Mouse (Mus musculus) cerebellum, adult 2 months (tissue): ENCODE data around the gene Slc6a15.
A peak's percentile ranks its signal among the peaks of the same experiment; 100 is the strongest.

ENCODE experiments used
- CTCF ChIP-seq: fragments of 200-500 bp; IDR thresholded peaks from 2 replicates; pipeline ENCODE4 v1.5.1; 2011; ENCODE audit warnings: low read depth, mild to moderate bottlenecking, control low read depth, low read length, moderate library complexity, borderline replicate concordance; ENCODE audit not compliant: insufficient read depth
- POLR2A ChIP-seq: fragments of 200-500 bp; IDR thresholded peaks from 2 replicates; pipeline ENCODE4 v1.6.1; 2011; ENCODE audit warnings: low read length, control low read depth, borderline replicate concordance; ENCODE audit not compliant: insufficient read depth

GRCm38 (mm10) chr10:103443070-103443469, 75.5 kb downstream of the Slc6a15 start:
- TF ChIP-seq CTCF = peak; percentile 51; the same call in 1 of the 2 replicates
- TF ChIP-seq POLR2A = no peak
